Mouse (Mus musculus) myocyte (in vitro differentiated cells): ENCODE measurements around the gene Dmbx1. TPM values are rescaled to one million over a fixed set of nuclear protein-coding genes. Genes with fewer than 3 reads are reported as not detected.

Experiments
- H3K27me3 ChIP-seq: one replicate; pipeline ENCODE4 v1.6.1; 2011; ENCODE audit not compliant: control insufficient read depth, insufficient read depth, insufficient read length
- H3K36me3 ChIP-seq: one replicate; pipeline ENCODE4 v1.6.1; 2011; ENCODE audit not compliant: control insufficient read depth, insufficient read depth
- H3K4me2 ChIP-seq: one replicate; pipeline ENCODE4 v1.6.1; 2011; ENCODE audit warnings: low read depth, control low read depth
- H3K4me3 ChIP-seq: one replicate; pipeline ENCODE4 v1.5.1; 2011; ENCODE audit warnings: mild to moderate bottlenecking, control low read depth, moderate library complexity
- H3K79me2 ChIP-seq: one replicate; pipeline ENCODE4 v1.6.1; 2011; ENCODE audit not compliant: control insufficient read depth, insufficient read depth
- H3ac ChIP-seq: one replicate; pipeline ENCODE4 v1.6.1; 2011; ENCODE audit not compliant: control insufficient read depth, insufficient read length
- CEBPB ChIP-seq: IDR thresholded peaks from 2 replicates; pipeline ENCODE4 v1.6.1; 2011; ENCODE audit warnings: mild to moderate bottlenecking, moderate library complexity; ENCODE audit not compliant: poor library complexity, insufficient read depth, severe bottlenecking
- E2F4 ChIP-seq: IDR thresholded peaks from one replicate; pipeline ENCODE4 v1.6.1; 2011; ENCODE audit warnings: mild to moderate bottlenecking, control low read depth, moderate library complexity; ENCODE audit not compliant: insufficient read depth
- MAX ChIP-seq: IDR thresholded peaks from one replicate; pipeline ENCODE4 v1.6.1; 2011; ENCODE audit warnings: low read depth, mild to moderate bottlenecking, control low read depth
- MYOD1 ChIP-seq, 3 experiments: IDR thresholded peaks; one replicate each; pipeline ENCODE4 v1.6.1; 2011; ENCODE audit warnings: control low read depth in 2 of 3, low read depth in 2 of 3, mild to moderate bottlenecking in 2 of 3, moderate library complexity in 1 of 3; ENCODE audit not compliant: insufficient read length in 2 of 3, control insufficient read depth in 1 of 3
- MYOG ChIP-seq, 3 experiments: IDR thresholded peaks; one replicate each; pipeline ENCODE4 v1.6.1; 2011; ENCODE audit warnings: control low read depth in 2 of 3, low read depth in 2 of 3, mild to moderate bottlenecking in 2 of 3; ENCODE audit not compliant: insufficient read length in 2 of 3, control insufficient read depth in 1 of 3, insufficient read depth in 1 of 3
- POLR2A ChIP-seq: IDR thresholded peaks from one replicate; pipeline ENCODE4 v1.6.1; 2011; ENCODE audit warnings: low read depth, mild to moderate bottlenecking, control low read depth, moderate library complexity; ENCODE audit not compliant: insufficient read length
- POLR2AphosphoS2 ChIP-seq: IDR thresholded peaks from one replicate; pipeline ENCODE4 v1.6.1; 2011; ENCODE audit warnings: low read depth, control low read depth; ENCODE audit not compliant: insufficient read length
- REST ChIP-seq: IDR thresholded peaks from one replicate; pipeline ENCODE4 v1.6.1; 2011; ENCODE audit warnings: mild to moderate bottlenecking, control low read depth, moderate library complexity; ENCODE audit not compliant: insufficient read depth, insufficient read length
- SRF ChIP-seq: IDR thresholded peaks from one replicate; pipeline ENCODE4 v1.6.1; 2011; ENCODE audit warnings: low read depth; ENCODE audit not compliant: control insufficient read depth, insufficient read length
- TCF12 ChIP-seq: IDR thresholded peaks from one replicate; pipeline ENCODE4 v1.6.1; 2011; ENCODE audit warnings: mild to moderate bottlenecking, control low read depth; ENCODE audit not compliant: poor library complexity, insufficient read depth, severe bottlenecking
- TCF3 ChIP-seq: IDR thresholded peaks from one replicate; pipeline ENCODE4 v1.6.1; 2011; ENCODE audit warnings: low read depth, control low read depth; ENCODE audit not compliant: insufficient read length
- USF1 ChIP-seq: IDR thresholded peaks from one replicate; pipeline ENCODE4 v1.6.1; 2011; ENCODE audit warnings: low read depth, mild to moderate bottlenecking, control low read depth, moderate library complexity
- polyA plus RNA-seq: library from polyadenylated mRNA; unstranded; fragments of >200 nt; fragmentation: generic; extraction: Trizol; gene quantifications from one replicate; pipeline ENCODE4 v1.2.1, GENCODE M21; 2012; ENCODE audit warnings: missing spikeins

Gene Dmbx1
- polyA plus RNA-seq, 1 experiment, result 0.01 TPM

DNA sequence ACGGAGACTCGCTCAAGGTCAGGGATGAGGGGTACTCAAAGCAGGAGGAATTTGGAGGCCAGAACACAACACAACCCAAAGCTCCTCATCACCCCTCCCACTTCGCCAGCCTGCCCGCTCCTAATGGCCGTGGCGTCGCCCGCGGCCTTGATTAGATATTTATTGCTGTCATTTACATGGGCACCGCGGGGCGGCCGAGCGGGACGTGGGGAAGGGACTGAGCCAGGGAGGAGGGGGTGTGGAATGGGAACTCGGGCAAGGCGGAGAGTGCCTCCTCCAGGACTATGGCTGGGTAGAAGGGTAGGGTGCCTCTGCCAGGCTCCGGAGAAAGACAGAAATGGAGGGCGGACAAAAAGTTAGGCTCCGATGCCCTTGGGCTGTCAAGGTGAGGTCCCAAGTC lies 3.1 kb downstream of the Dmbx1 start:
- Histone ChIP-seq H3K4me2 (no peak overlapping the region), H3K36me3 (no peaks in the 10 kb centered on the region), H3K4me3 (no peak overlapping the region), H3ac (no peak overlapping the region), H3K79me2 (no peaks in the 10 kb centered on the region), H3K27me3 (peaks cover 92% of the 10 kb centered on the region)
- TF ChIP-seq MYOD1 (IDR thresholded peaks at IDR 0.05; ENCODE audit: control insufficient read depth in 1 of 3, insufficient read length in 2 of 3, low read depth in 2 of 3), result no peak
- TF ChIP-seq SRF, result no peak
- no peak for TF ChIP-seq MAX

GRCm38 (mm10) chr4:115935835-115936581 lies 3.7 kb downstream of the Dmbx1 start:
- Histone ChIP-seq H3K79me2 (no peaks in the 10 kb centered on the region), H3K27me3 (peaks cover 87% of the 10 kb centered on the region), H3K4me3 (no peak overlapping the region)

GRCm38 (mm10) chr4:115931556-115932088 lies 8.1 kb downstream of the Dmbx1 start:
- Histone ChIP-seq H3K27me3 (peaks cover 56% of the 10 kb centered on the region), H3ac (no peak overlapping the region), H3K4me2 (no peak overlapping the region), H3K36me3 (no peaks in the 10 kb centered on the region), H3K79me2 (no peaks in the 10 kb centered on the region), H3K4me3 (no peak overlapping the region)
- TF ChIP-seq SRF, result no peak
- no peak for TF ChIP-seq TCF3
- TF ChIP-seq TCF12, result no peak
- no peak for TF ChIP-seq POLR2A
- no peak for TF ChIP-seq USF1
- no peak for TF ChIP-seq E2F4
- TF ChIP-seq REST, result no peak
- no peak for TF ChIP-seq POLR2AphosphoS2
- TF ChIP-seq CEBPB, result no peak

More at GRCm38 (mm10) chr4:115935835-115936581, 3.7 kb downstream of the Dmbx1 start:
- Histone ChIP-seq H3ac (no peak overlapping the region), H3K36me3 (no peaks in the 10 kb centered on the region), H3K4me2 (no peak overlapping the region)
- no peak for TF ChIP-seq REST
- no peak for TF ChIP-seq CEBPB
- no peak for TF ChIP-seq MYOG (IDR thresholded peaks at IDR 0.05; ENCODE audit: control insufficient read depth in 1 of 3, insufficient read depth in 1 of 3, insufficient read length in 2 of 3, low read depth in 2 of 3)
- TF ChIP-seq POLR2A, result no peak
- no peak for TF ChIP-seq MAX
- no peak for TF ChIP-seq POLR2AphosphoS2
- TF ChIP-seq TCF3, result no peak
- TF ChIP-seq E2F4, result no peak
- no peak for TF ChIP-seq TCF12
- no peak for TF ChIP-seq USF1
- no peak for TF ChIP-seq MYOD1 (IDR thresholded peaks at IDR 0.05; ENCODE audit: control insufficient read depth in 1 of 3, insufficient read length in 2 of 3, low read depth in 2 of 3)
- no peak for TF ChIP-seq SRF

- Histone ChIP-seq H3K36me3 (no peaks in the 10 kb centered on the region), H3K4me2 (peak overlapping the region; percentile 36), H3K79me2 (no peaks in the 10 kb centered on the region), H3ac (no peak overlapping the region), H3K4me3 (no peak overlapping the region), H3K27me3 (peaks cover 17% of the 10 kb centered on the region)
- TF ChIP-seq MYOD1 (IDR thresholded peaks at IDR 0.05; ENCODE audit: control insufficient read depth in 1 of 3, insufficient read length in 2 of 3, low read depth in 2 of 3), result peak in 2 of 3 experiments; percentile 49 to 65
- no peak for TF ChIP-seq TCF12
These were observed 12.1 kb downstream of the Dmbx1 start for GRCm38 (mm10) chr4:115927637-115928036.

GRCm38 (mm10) chr4:115923262-115923880 lies 16.4 kb downstream of the Dmbx1 start:
- H3K36me3 ChIP-seq, result no peaks in the 10 kb centered on the region
- no peak overlapping the region for H3K4me3 ChIP-seq
- TF ChIP-seq USF1, result no peak
- TF ChIP-seq CEBPB, result no peak
- no peak for TF ChIP-seq POLR2A
- no peak for TF ChIP-seq SRF
- no peak for TF ChIP-seq MAX
- no peaks in the 10 kb centered on the region for H3K27me3 ChIP-seq
- H3ac ChIP-seq, result no peak overlapping the region
- no peaks in the 10 kb centered on the region for H3K79me2 ChIP-seq
- H3K4me2 ChIP-seq, result peak overlapping the region; percentile 60
